Mouse (Mus musculus) midbrain, postnatal 0 days (tissue): ENCODE results near the gene Sugct. TPM values are rescaled to one million over a fixed set of nuclear protein-coding genes. Genes with fewer than 3 reads are reported as not detected.
A peak's percentile ranks its signal among the peaks of the same experiment; 100 is the strongest.

Experiments
- ATAC-seq: fragments of 200-750 bp; cut with Nextera tagmentation; 2 replicates; pipeline ENCODE4 v1.8.0; 2017; ENCODE audit warnings: moderate number of reproducible peaks, mild to moderate bottlenecking, moderate TSS enrichment, moderate library complexity; ENCODE audit not compliant: low FRiP score
- DNase-seq: peaks from one replicate; pipeline ENCODE4 v3.0.0-alpha.2; 2015; ENCODE audit warnings: low spot score
- H3K27ac ChIP-seq: fragments of 300-500 bp; sonication (generic); 2 replicates; pipeline ENCODE4 v1.5.1; 2014; ENCODE audit warnings: low read depth, mild to moderate bottlenecking, low read length, mixed read lengths
- H3K27me3 ChIP-seq: fragments of 300-500 bp; sonication (generic); 2 replicates; pipeline ENCODE4 v1.6.1; 2014; ENCODE audit warnings: low read length, control low read depth, mixed read lengths; ENCODE audit not compliant: insufficient read depth
- H3K36me3 ChIP-seq: fragments of 300-500 bp; sonication (generic); 2 replicates; pipeline ENCODE4 v1.6.1; 2014; ENCODE audit warnings: low read length, control low read depth, mixed read lengths; ENCODE audit not compliant: insufficient read depth
- H3K4me1 ChIP-seq: fragments of 300-500 bp; sonication (generic); 2 replicates; pipeline ENCODE4 v1.6.1; 2014; ENCODE audit warnings: mild to moderate bottlenecking, control low read depth, antibody characterized with exemption, low read length, mixed read lengths; ENCODE audit not compliant: insufficient read depth
- H3K4me2 ChIP-seq: fragments of 300-500 bp; sonication (generic); 2 replicates; pipeline ENCODE4 v1.6.1; 2014; ENCODE audit warnings: low read depth, mild to moderate bottlenecking, low read length, mixed read lengths; ENCODE audit not compliant: poor library complexity, severe bottlenecking
- H3K4me3 ChIP-seq: fragments of 300-500 bp; sonication (generic); 2 replicates; pipeline ENCODE4 v1.5.1; 2014; ENCODE audit warnings: low read depth, mild to moderate bottlenecking, low read length, moderate library complexity
- H3K9ac ChIP-seq: fragments of 300-500 bp; sonication (generic); replicated peaks from 2 replicates; pipeline ENCODE4 v1.6.1; 2014; ENCODE audit warnings: mild to moderate bottlenecking, low read length, moderate library complexity, mixed read lengths; ENCODE audit not compliant: poor library complexity, severe bottlenecking
- H3K9me3 ChIP-seq: fragments of 300-500 bp; sonication (generic); 2 replicates; pipeline ENCODE4 v1.6.1; 2016; ENCODE audit warnings: low read length, control low read depth
- CTCF ChIP-seq: IDR thresholded peaks from 2 replicates; pipeline ENCODE4 v1.5.1; 2016; ENCODE audit warnings: antibody characterized with exemption, mild to moderate bottlenecking
- WGBS: fragments of 180-500 bp; shearing (Covaris S2); extraction: QIAGEN DNeasy Blood & Tissue Kit; methylation state at CpG from one replicate; pipeline ENCODE4 v1.1.7; 2014; 5-methylcytosine and 5-hydroxymethylcytosine counted together
- polyA plus RNA-seq: library from polyadenylated mRNA; unstranded; fragments of >200 nt; fragmentation: Nextera tagmentation; extraction: Ambion mirVana; gene quantifications from 2 replicates; pipeline ENCODE4 v1.2.1, GENCODE M21; 2015
- total RNA-seq: library from RNA; depleted of rRNA; stranded (reverse); fragments of >200 nt; gene quantifications from 2 replicates; pipeline ENCODE4 v1.2.3, GENCODE M21; 2014

The Sugct gene
- total and polyA plus RNA-seq, 2 experiments from 2014 or later = 1.5 to 2.9 TPM

- 73% methylated on average over 4 of the region's 4 CpGs for WGBS
- no peak for ATAC-seq
- Histone ChIP-seq H3K27me3 (no peaks in the 10 kb centered on the region), H3K9ac (no peak overlapping the region), H3K36me3 (no peaks in the 10 kb centered on the region), H3K27ac (no peak overlapping the region), H3K4me2 (no peak overlapping the region), H3K4me1 (no peaks in the 10 kb centered on the region), H3K9me3 (no peaks in the 10 kb centered on the region), H3K4me3 (no peak overlapping the region)
- TF ChIP-seq CTCF = peak; percentile 38; the same call in 1 of the 2 replicates
- no peak for DNase-seq
Observed at GRCm38 (mm10) chr13:16964823-16965475, 730.4 kb downstream of the Sugct start.

- Histone ChIP-seq H3K27ac (no peak overlapping the region), H3K27me3 (no peaks in the 10 kb centered on the region), H3K4me2 (no peak overlapping the region), H3K36me3 (no peaks in the 10 kb centered on the region), H3K9ac (no peak overlapping the region), H3K4me3 (no peak overlapping the region), H3K9me3 (no peaks in the 10 kb centered on the region), H3K4me1 (no peaks in the 10 kb centered on the region)
- no peak for ATAC-seq
- WGBS = 80% methylated on average over 4 of the region's 4 CpGs
- DNase-seq = no peak
- TF ChIP-seq CTCF = no peak
Observed at GRCm38 (mm10) chr13:16952045-16952444, 743.3 kb downstream of the Sugct start.

- H3K27me3 ChIP-seq = no peaks in the 10 kb centered on the region
- H3K9me3 ChIP-seq = no peaks in the 10 kb centered on the region
- H3K4me1 ChIP-seq = no peaks in the 10 kb centered on the region
- no peak for TF ChIP-seq CTCF
- 91% methylated on average over 5 of the region's 5 CpGs for WGBS
- H3K27ac ChIP-seq = no peak overlapping the region
- H3K4me2 ChIP-seq = no peak overlapping the region
- DNase-seq (no peak), ATAC-seq (no peak)
- no peak overlapping the region for H3K9ac ChIP-seq
- no peak overlapping the region for H3K4me3 ChIP-seq
- H3K36me3 ChIP-seq = no peaks in the 10 kb centered on the region
Observed at GRCm38 (mm10) chr13:16939466-16939811, 755.9 kb downstream of the Sugct start.

GRCm38 (mm10) chr13:16938552-16939465, 756.5 kb downstream of the Sugct start:
- Histone ChIP-seq H3K9me3 (no peaks in the 10 kb centered on the region), H3K4me3 (no peak overlapping the region), H3K4me2 (no peak overlapping the region), H3K27me3 (no peaks in the 10 kb centered on the region), H3K36me3 (no peaks in the 10 kb centered on the region), H3K4me1 (no peaks in the 10 kb centered on the region), H3K27ac (no peak overlapping the region), H3K9ac (no peak overlapping the region)
- no peak for TF ChIP-seq CTCF
- no peak for ATAC-seq
- 90% methylated on average over 12 of the region's 12 CpGs for WGBS
- no peak for DNase-seq

GRCm38 (mm10) chr13:16937422-16938202, 757.7 kb downstream of the Sugct start:
- ATAC-seq (no peak), DNase-seq (peak; percentile 34)

More at GRCm38 (mm10) chr13:16937422-16938202, 757.7 kb downstream of the Sugct start:
- Histone ChIP-seq H3K36me3 (no peaks in the 10 kb centered on the region), H3K4me2 (no peak overlapping the region), H3K4me1 (no peaks in the 10 kb centered on the region), H3K9me3 (no peaks in the 10 kb centered on the region), H3K27me3 (no peaks in the 10 kb centered on the region), H3K27ac (no peak overlapping the region), H3K4me3 (no peak overlapping the region), H3K9ac (no peak overlapping the region)
- WGBS = 82% methylated on average over 11 of the region's 11 CpGs
- TF ChIP-seq CTCF = no peak
